Mouse (Mus musculus) kidney, adult 11 months (tissue): ENCODE data around the gene Zbtb11.
A peak's percentile ranks its signal among the peaks of the same experiment; 100 is the strongest.
"Not testable (repeated sequence)": the region's sequence is repeated elsewhere in the genome, so short reads cannot be mapped to it uniquely, and the experiment has no call there.

ENCODE experiments used
- DNase-seq: peaks from one replicate; pipeline ENCODE4 v3.0.0; 2022

Zbtb11 gene

GRCm38 (mm10) chr16:55971735-55972615 is 1.7 kb upstream of the Zbtb11 start:
- DNase-seq = no peak

- DNase-seq = no peak
These were observed 969 bp upstream of the Zbtb11 start for GRCm38 (mm10) chr16:55972626-55973201.

- DNase-seq = peak; percentile 90
These were observed 696 bp downstream of the Zbtb11 start for GRCm38 (mm10) chr16:55974256-55974902.

- DNase-seq = no peak
These were observed 1.2 kb downstream of the Zbtb11 start for GRCm38 (mm10) chr16:55974903-55975285.

- no peak for DNase-seq
These were observed 12.3 kb downstream of the Zbtb11 start for GRCm38 (mm10) chr16:55986001-55986400.

GRCm38 (mm10) chr16:55990311-55990710 is 16.6 kb downstream of the Zbtb11 start:
- DNase-seq = no peak

GRCm38 (mm10) chr16:55994235-55994634 is 20.6 kb downstream of the Zbtb11 start:
- no peak for DNase-seq

GRCm38 (mm10) chr16:56006798-56007197 is 33.1 kb downstream of the Zbtb11 start:
- DNase-seq = no peak

- DNase-seq = no peak
These were observed 35.2 kb downstream of the Zbtb11 start for GRCm38 (mm10) chr16:56008862-56009261.

GRCm38 (mm10) chr16:56012789-56013743 is 39.4 kb downstream of the Zbtb11 start:
- DNase-seq = no peak

GRCm38 (mm10) chr16:56014076-56014475 is 40.4 kb downstream of the Zbtb11 start:
- DNase-seq = no peak

GRCm38 (mm10) chr16:56019660-56020059 is 46.0 kb downstream of the Zbtb11 start:
- DNase-seq = no peak

GRCm38 (mm10) chr16:56027854-56028629 is 54.4 kb downstream of the Zbtb11 start:
- no peak for DNase-seq

GRCm38 (mm10) chr16:56028722-56029551 is 55.3 kb downstream of the Zbtb11 start:
- DNase-seq = no peak

- DNase-seq = peak; percentile 97
These were observed 56.0 kb downstream of the Zbtb11 start, which contains the start of gene Pcnp for GRCm38 (mm10) chr16:56029661-56030082. TSS of gene Pcnp (minus strand) at chr16:56029739.

- DNase-seq = no peak
These were observed 60.9 kb downstream of the Zbtb11 start for GRCm38 (mm10) chr16:56034566-56034965.

- no peak for DNase-seq
These were observed 62.8 kb downstream of the Zbtb11 start for GRCm38 (mm10) chr16:56036501-56036900.

- DNase-seq = peak; percentile 88
These were observed 63.7 kb downstream of the Zbtb11 start, which contains the start of gene Trmt10c for GRCm38 (mm10) chr16:56037138-56038010. TSS of gene Trmt10c (minus strand) at chr16:56037819.

GRCm38 (mm10) chr16:56038090-56038489 is 64.4 kb downstream of the Zbtb11 start:
- no peak for DNase-seq

GRCm38 (mm10) chr16:56048038-56048437 is 74.4 kb downstream of the Zbtb11 start, which contains the start of gene Senp7:
TSS of gene Senp7 (plus strand) at chr16:56048338.
- DNase-seq = not testable (repeated sequence)
